ENCODE assay signal across 15 mouse cellular contexts in the genomic region with DNA sequence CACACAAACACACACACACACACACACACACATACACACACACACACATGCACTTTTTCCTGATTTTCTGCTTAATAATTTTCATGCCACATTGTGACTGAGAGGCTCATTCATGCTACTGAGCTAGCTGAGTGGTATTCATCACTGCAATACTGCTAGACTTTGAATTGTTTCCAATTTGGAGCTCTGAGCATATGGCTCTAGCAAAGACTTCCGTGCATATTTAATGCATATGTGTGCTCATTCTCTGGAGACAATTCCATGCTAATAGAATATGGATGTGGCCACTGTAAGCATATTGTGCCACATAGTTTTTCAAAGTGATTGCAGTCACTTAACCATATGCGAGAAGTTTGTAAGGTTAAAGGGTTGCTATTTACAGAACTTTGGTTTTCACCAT.
DNase-seq lines count a peak whose midpoint lies in the region; ATAC-seq and TF ChIP-seq lines count a peak whose summit lies in the region.
"Had no signal": no experiment of that assay in that cellular context is flagged by ENCODE, and none has a peak within 500 bp of the region (broad histone marks: within the 10 kb centered on the region; RNA-seq: fewer than 3 reads in every experiment).

No protein-coding gene starts in this region.

- no peak overlapping the region for H3K27ac ChIP-seq in embryonic facial prominence, embryonic 14.5 days (replicated peaks; ENCODE audit: low read depth, low read length)
- no peak overlapping the region for H3K27ac ChIP-seq in embryonic facial prominence, embryonic 10.5 days (replicated peaks)
- H3K27ac ChIP-seq in limb, embryonic 14.5 days (replicated peaks; ENCODE audit: low read depth, low read length): no peak overlapping the region
- H3K27ac ChIP-seq in limb, embryonic 10.5 days: no peak overlapping the region
- no peak overlapping the region for H3K27ac ChIP-seq in forebrain, embryonic 14.5 days (ENCODE audit: low read depth, low read length)
- no peak overlapping the region for H3K27ac ChIP-seq in heart, embryonic 10.5 days
- H3K27ac ChIP-seq: embryonic facial prominence, embryonic 13.5 days; heart, embryonic 13.5 days; lung, embryonic 15.5 days; stomach, postnatal 0 days had no signal

- 56% methylated on average over 2 of the region's 2 CpGs for WGBS in embryonic facial prominence, embryonic 14.5 days
- 67% methylated on average over 2 of the region's 2 CpGs for WGBS in embryonic facial prominence, embryonic 10.5 days
- WGBS in limb, embryonic 14.5 days: 81% methylated on average over 2 of the region's 2 CpGs
- WGBS in limb, embryonic 10.5 days: 84% methylated on average over 2 of the region's 2 CpGs
- 45% methylated on average over 2 of the region's 2 CpGs for WGBS in forebrain, embryonic 14.5 days
- WGBS in heart, embryonic 10.5 days: 74% methylated on average over 2 of the region's 2 CpGs

- H3K9ac ChIP-seq in embryonic facial prominence, embryonic 14.5 days (ENCODE audit: low read depth, low read length): no peak overlapping the region
- H3K9ac ChIP-seq in limb, embryonic 14.5 days (ENCODE audit: low read depth, low read length, severe bottlenecking): no peak overlapping the region
- H3K9ac ChIP-seq in forebrain, embryonic 14.5 days (ENCODE audit: low read length): no peak overlapping the region
- H3K9ac ChIP-seq: embryonic facial prominence, embryonic 13.5 days; heart, embryonic 13.5 days; lung, embryonic 15.5 days had no signal

- DNase-seq in embryonic facial prominence, embryonic 14.5 days (ENCODE audit: low spot score): peak; percentile 70
- DNase-seq in embryonic facial prominence, embryonic 10.5 days (ENCODE audit: low spot score): no peak
- DNase-seq in limb, embryonic 14.5 days (ENCODE audit: low spot score): peak; percentile 33
- no peak for DNase-seq in limb, embryonic 10.5 days (ENCODE audit: low spot score)
- peak; percentile 90 for DNase-seq in forebrain, embryonic 14.5 days (ENCODE audit: low spot score)
- peak; percentile 28 for DNase-seq in layer of hippocampus, adult 9-11 months
- no peak for DNase-seq in heart, embryonic 10.5 days (ENCODE audit: low spot score)
- DNase-seq: kidney, postnatal 10 days had no signal

- no peaks in the 10 kb centered on the region for H3K9me3 ChIP-seq in embryonic facial prominence, embryonic 14.5 days (ENCODE audit: control insufficient read depth, low read length)
- H3K9me3 ChIP-seq in embryonic facial prominence, embryonic 10.5 days: no peaks in the 10 kb centered on the region
- no peaks in the 10 kb centered on the region for H3K9me3 ChIP-seq in limb, embryonic 14.5 days (ENCODE audit: control insufficient read depth, low read length)
- H3K9me3 ChIP-seq in limb, embryonic 10.5 days (replicated peaks): no peaks in the 10 kb centered on the region
- no peaks in the 10 kb centered on the region for H3K9me3 ChIP-seq in forebrain, embryonic 14.5 days (replicated peaks; ENCODE audit: control insufficient read depth, low read length)
- no peaks in the 10 kb centered on the region for H3K9me3 ChIP-seq in heart, embryonic 10.5 days
- H3K9me3 ChIP-seq: embryonic facial prominence, embryonic 13.5 days; heart, embryonic 13.5 days; lung, embryonic 15.5 days; megakaryocyte, embryonic 14.5 days had no signal

- no peak for ATAC-seq in embryonic facial prominence, embryonic 14.5 days (ENCODE audit: low read depth)
- no peak for ATAC-seq in limb, embryonic 14.5 days (ENCODE audit: low FRiP score, low read depth)
- peak; percentile 97 for ATAC-seq in forebrain, embryonic 14.5 days
- no peak for ATAC-seq in megakaryocyte progenitor cell, adult 5-6 weeks (replicated peaks; ENCODE audit: poor library complexity)

- H3K27me3 ChIP-seq in embryonic facial prominence, embryonic 14.5 days (replicated peaks; ENCODE audit: control insufficient read depth, insufficient read depth, low read length): no peaks in the 10 kb centered on the region
- no peaks in the 10 kb centered on the region for H3K27me3 ChIP-seq in embryonic facial prominence, embryonic 10.5 days (replicated peaks; ENCODE audit: low read depth, poor library complexity, severe bottlenecking)
- H3K27me3 ChIP-seq in limb, embryonic 14.5 days (ENCODE audit: control insufficient read depth, insufficient read depth, low read length): no peaks in the 10 kb centered on the region
- H3K27me3 ChIP-seq in limb, embryonic 10.5 days (ENCODE audit: low read depth, poor library complexity, severe bottlenecking): no peaks in the 10 kb centered on the region
- no peaks in the 10 kb centered on the region for H3K27me3 ChIP-seq in forebrain, embryonic 14.5 days (replicated peaks; ENCODE audit: control insufficient read depth, insufficient read depth, low read length)
- no peaks in the 10 kb centered on the region for H3K27me3 ChIP-seq in heart, embryonic 10.5 days (ENCODE audit: insufficient read depth, poor library complexity, severe bottlenecking)
- H3K27me3 ChIP-seq: embryonic facial prominence, embryonic 13.5 days; heart, embryonic 13.5 days; lung, embryonic 15.5 days; megakaryocyte, embryonic 14.5 days had no signal

- H3K36me3 ChIP-seq in embryonic facial prominence, embryonic 14.5 days (ENCODE audit: control insufficient read depth, insufficient read depth, low read length): no peaks in the 10 kb centered on the region
- H3K36me3 ChIP-seq in embryonic facial prominence, embryonic 10.5 days (replicated peaks): no peaks in the 10 kb centered on the region
- no peaks in the 10 kb centered on the region for H3K36me3 ChIP-seq in limb, embryonic 14.5 days (ENCODE audit: control insufficient read depth, insufficient read depth, low read length)
- H3K36me3 ChIP-seq in limb, embryonic 10.5 days: no peaks in the 10 kb centered on the region
- no peaks in the 10 kb centered on the region for H3K36me3 ChIP-seq in forebrain, embryonic 14.5 days (ENCODE audit: control insufficient read depth, insufficient read depth, low read length)
- no peaks in the 10 kb centered on the region for H3K36me3 ChIP-seq in heart, embryonic 10.5 days
- H3K36me3 ChIP-seq: embryonic facial prominence, embryonic 13.5 days; heart, embryonic 13.5 days; lung, embryonic 15.5 days had no signal

- no peak overlapping the region for H3K4me2 ChIP-seq in embryonic facial prominence, embryonic 14.5 days (ENCODE audit: low read depth, low read length)
- no peak overlapping the region for H3K4me2 ChIP-seq in limb, embryonic 14.5 days (replicated peaks; ENCODE audit: low read depth, low read length, severe bottlenecking)
- no peak overlapping the region for H3K4me2 ChIP-seq in forebrain, embryonic 14.5 days (ENCODE audit: low read length)
- H3K4me2 ChIP-seq: embryonic facial prominence, embryonic 13.5 days; heart, embryonic 13.5 days; liver, embryonic 11.5 days; lung, embryonic 15.5 days had no signal

- TF ChIP-seq POLR2A in limb, embryonic 14.5 days (IDR thresholded peaks at IDR 0.05; ENCODE audit: borderline replicate concordance, extremely low read depth, insufficient read depth, insufficient read length): no peak

- no peak overlapping the region for H3K4me3 ChIP-seq in embryonic facial prominence, embryonic 14.5 days (ENCODE audit: low read depth, low read length)
- no peak overlapping the region for H3K4me3 ChIP-seq in embryonic facial prominence, embryonic 10.5 days
- H3K4me3 ChIP-seq in limb, embryonic 14.5 days (replicated peaks; ENCODE audit: low read length): no peak overlapping the region
- no peak overlapping the region for H3K4me3 ChIP-seq in limb, embryonic 10.5 days
- no peak overlapping the region for H3K4me3 ChIP-seq in forebrain, embryonic 14.5 days (ENCODE audit: low read depth, low read length)
- H3K4me3 ChIP-seq in heart, embryonic 10.5 days: no peak overlapping the region
- H3K4me3 ChIP-seq: embryonic facial prominence, embryonic 13.5 days; heart, embryonic 13.5 days; lung, embryonic 15.5 days; megakaryocyte, embryonic 14.5 days had no signal

- no peaks in the 10 kb centered on the region for H3K4me1 ChIP-seq in embryonic facial prominence, embryonic 14.5 days (ENCODE audit: control insufficient read depth, insufficient read depth, low read length)
- no peaks in the 10 kb centered on the region for H3K4me1 ChIP-seq in embryonic facial prominence, embryonic 10.5 days
- H3K4me1 ChIP-seq in limb, embryonic 14.5 days (ENCODE audit: control insufficient read depth, insufficient read depth, low read length): no peaks in the 10 kb centered on the region
- no peaks in the 10 kb centered on the region for H3K4me1 ChIP-seq in limb, embryonic 10.5 days
- H3K4me1 ChIP-seq in forebrain, embryonic 14.5 days (ENCODE audit: control insufficient read depth, insufficient read depth, low read length): no peaks in the 10 kb centered on the region
- no peaks in the 10 kb centered on the region for H3K4me1 ChIP-seq in heart, embryonic 10.5 days
- H3K4me1 ChIP-seq: embryonic facial prominence, embryonic 13.5 days; heart, embryonic 13.5 days; lung, embryonic 15.5 days; megakaryocyte, embryonic 14.5 days had no signal

Comparison
In these comparisons a context has a peak if more than half of its experiments do, and no peak if none do; other contexts are left out.
1. DNase-seq: peak in embryonic facial prominence, embryonic 14.5 days (single experiment), limb, embryonic 14.5 days (single experiment), forebrain, embryonic 14.5 days (single experiment) and layer of hippocampus, adult 9-11 months (single experiment); none in embryonic facial prominence, embryonic 10.5 days (single experiment), limb, embryonic 10.5 days (single experiment) and heart, embryonic 10.5 days (single experiment).